Mouse (Mus musculus): ENCODE measurements at regions not wholly inside any gene's neighbourhood (a gene's known extent, or its start where the extent isn't known, plus 50 kb on each side); places are given as distances from the start of the nearest gene placed in this dataset.

DNA sequence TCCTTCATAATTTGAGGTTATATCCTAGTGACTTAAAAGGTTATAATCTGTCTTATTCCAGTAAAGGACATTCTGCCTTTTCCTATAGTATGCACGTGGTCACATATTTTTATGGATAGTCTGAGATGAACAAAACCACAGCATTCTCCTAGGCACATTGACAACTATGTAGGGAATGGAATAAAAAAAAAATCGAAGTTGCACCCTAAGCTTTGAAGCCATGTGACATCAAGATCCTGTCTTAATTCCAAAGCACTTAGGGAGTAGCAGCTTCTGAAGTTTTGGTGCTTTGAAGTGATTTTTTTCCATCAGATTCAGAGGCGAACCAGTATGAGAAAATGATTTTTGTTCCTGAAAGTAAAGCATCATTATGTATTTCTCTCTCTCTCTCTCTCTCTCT lies 290.6 kb downstream of the Pdgfc start:
- TF ChIP-seq CTCF (IDR thresholded peaks at IDR 0.05; ENCODE audit: control insufficient read depth, insufficient read depth, insufficient replicate concordance, low read depth, low read length) (no peak), POLR2A (IDR thresholded peaks at IDR 0.05; ENCODE audit: control insufficient read depth, low read depth, low read length) (no peak)
